Mouse (Mus musculus) MEL (cell line): ENCODE data around the gene Kcnk10. TPM values are rescaled to one million over a fixed set of nuclear protein-coding genes. Genes with fewer than 3 reads are reported as not detected.
"Not testable (repeated sequence)": the region's sequence is repeated elsewhere in the genome, so short reads cannot be mapped to it uniquely, and the experiment has no call there.

ENCODE experiments used
- DNase-seq: peaks from one replicate; pipeline ENCODE4 v3.0.0; 2011; ENCODE audit warnings: low read depth, low spot score
- H3K27ac ChIP-seq: 2 replicates; pipeline ENCODE4 v1.5.1; 2012; ENCODE audit warnings: low read depth, mild to moderate bottlenecking, control low read depth, low read length, moderate library complexity; ENCODE audit not compliant: control insufficient read depth
- H3K27me3 ChIP-seq, 2 experiments: fragments of 150-350 bp in 1 of 2; sonication (generic) in 1 of 2; 2 replicates each; pipeline ENCODE4 v1.6.1; 2012; ENCODE audit warnings: low read length in 2 of 2, mild to moderate bottlenecking in 2 of 2, improper control_type of control experiment in 1 of 2, moderate library complexity in 1 of 2; ENCODE audit not compliant: insufficient read depth in 2 of 2, control insufficient read depth in 1 of 2
- H3K36me3 ChIP-seq, 2 experiments: 2 replicates each; pipeline ENCODE4 v1.6.1; 2012 to 2014; ENCODE audit warnings: low read length in 2 of 2, improper control_type of control experiment in 1 of 2, inconsistent platforms in 1 of 2, mild to moderate bottlenecking in 1 of 2; ENCODE audit not compliant: insufficient read depth in 2 of 2, control insufficient read depth in 1 of 2
- H3K4me1 ChIP-seq, 2 experiments: fragments of 150-350 bp in 1 of 2; sonication (generic) in 1 of 2; 2 replicates each; pipeline ENCODE4 v1.6.1; 2012; ENCODE audit warnings: low read length in 2 of 2, improper control_type of control experiment in 1 of 2, mild to moderate bottlenecking in 1 of 2; ENCODE audit not compliant: insufficient read depth in 2 of 2, control insufficient read depth in 1 of 2
- H3K4me3 ChIP-seq, 2 experiments: fragments of 150-350 bp in 1 of 2; sonication (generic) in 1 of 2; 2 replicates each; pipeline ENCODE4 v1.5.1; 2012; ENCODE audit warnings: low read depth in 2 of 2, low read length in 2 of 2, mild to moderate bottlenecking in 2 of 2, moderate library complexity in 2 of 2, control low read depth in 1 of 2, improper control_type of control experiment in 1 of 2; ENCODE audit not compliant: control insufficient read depth in 1 of 2, insufficient read depth in 1 of 2
- H3K79me2 ChIP-seq: 2 replicates; pipeline ENCODE4 v1.6.1; 2012; ENCODE audit warnings: mild to moderate bottlenecking, low read length, moderate library complexity; ENCODE audit not compliant: control insufficient read depth, poor library complexity, insufficient read depth
- H3K9ac ChIP-seq: 2 replicates; pipeline ENCODE4 v1.6.1; 2012; ENCODE audit warnings: low read depth, mild to moderate bottlenecking, control low read depth, low read length, moderate library complexity; ENCODE audit not compliant: control insufficient read depth, poor library complexity, severe bottlenecking
- H3K9me3 ChIP-seq: fragments of 150-350 bp; sonication (generic); replicated peaks from 2 replicates; pipeline ENCODE4 v1.6.1; 2012; ENCODE audit warnings: mild to moderate bottlenecking, low read length, improper control_type of control experiment, moderate library complexity; ENCODE audit not compliant: insufficient read depth
- CHD1 ChIP-seq: IDR thresholded peaks from 2 replicates; pipeline ENCODE4 v1.6.1; 2012; ENCODE audit warnings: low read depth, mild to moderate bottlenecking, inconsistent platforms, low read length, improper control_type of control experiment
- CTCF ChIP-seq, 3 experiments: IDR thresholded peaks in 2 of 3; conservative IDR thresholded peaks in 1 of 3; 2 replicates each; pipeline ENCODE4 v1.5.1; 2011 to 2012; ENCODE audit warnings: low read length in 3 of 3, low read depth in 2 of 3, mild to moderate bottlenecking in 2 of 3, improper control_type of control experiment in 1 of 3, inconsistent platforms in 1 of 3, mixed read lengths in 1 of 3, moderate library complexity in 1 of 3; ENCODE audit not compliant: control insufficient read depth in 1 of 3, insufficient read depth in 1 of 3, poor library complexity in 1 of 3, severe bottlenecking in 1 of 3
- E2F4 ChIP-seq: IDR thresholded peaks from 2 replicates; pipeline ENCODE4 v1.6.1; 2011; ENCODE audit warnings: low read depth, low read length, improper control_type of control experiment, borderline replicate concordance
- ELF1 ChIP-seq: IDR thresholded peaks from 2 replicates; pipeline ENCODE4 v1.6.1; 2014; ENCODE audit warnings: low read depth, mild to moderate bottlenecking, inconsistent platforms, low read length, improper control_type of control experiment, moderate library complexity
- EP300 ChIP-seq, 2 experiments: IDR thresholded peaks; 2 replicates each; pipeline ENCODE4 v1.6.1; 2011; ENCODE audit warnings: improper control_type of control experiment in 2 of 2, low read length in 2 of 2, low read depth in 1 of 2, mild to moderate bottlenecking in 1 of 2
- GATA1 ChIP-seq: IDR thresholded peaks from 2 replicates; pipeline ENCODE4 v1.6.1; 2011; ENCODE audit warnings: low read depth, low read length, improper control_type of control experiment
- JUND ChIP-seq: IDR thresholded peaks from 2 replicates; pipeline ENCODE4 v1.6.1; 2011; ENCODE audit warnings: low read depth, mild to moderate bottlenecking, improper control_type of control experiment, low read length
- MAX ChIP-seq: IDR thresholded peaks from 2 replicates; pipeline ENCODE4 v1.6.1; 2011; ENCODE audit warnings: low read length, improper control_type of control experiment
- MXI1 ChIP-seq: IDR thresholded peaks from 2 replicates; pipeline ENCODE4 v1.6.1; 2011; ENCODE audit warnings: mild to moderate bottlenecking, low read depth, low read length, improper control_type of control experiment
- MYC ChIP-seq: IDR thresholded peaks from 2 replicates; pipeline ENCODE4 v1.6.1; 2011; ENCODE audit warnings: low read depth, mild to moderate bottlenecking, low read length, improper control_type of control experiment, moderate library complexity
- POLR2A ChIP-seq, 2 experiments: IDR thresholded peaks; 2 replicates each; pipeline ENCODE4 v1.6.1; 2011 to 2012; ENCODE audit warnings: low read length in 2 of 2, mild to moderate bottlenecking in 2 of 2, control low read depth in 1 of 2, improper control_type of control experiment in 1 of 2, low read depth in 1 of 2, moderate library complexity in 1 of 2; ENCODE audit not compliant: control insufficient read depth in 1 of 2, insufficient read depth in 1 of 2, poor library complexity in 1 of 2
- POLR2AphosphoS2 ChIP-seq: IDR thresholded peaks from 2 replicates; pipeline ENCODE4 v1.6.1; 2011; ENCODE audit warnings: low read length, improper control_type of control experiment
- RAD21 ChIP-seq: IDR thresholded peaks from 2 replicates; pipeline ENCODE4 v1.6.1; 2011; ENCODE audit warnings: mild to moderate bottlenecking, low read depth, low read length, improper control_type of control experiment
- TAL1 ChIP-seq: IDR thresholded peaks from 2 replicates; pipeline ENCODE4 v1.6.1; 2012; ENCODE audit warnings: mild to moderate bottlenecking, inconsistent platforms, low read length, moderate library complexity, mixed read lengths
- UBTF ChIP-seq: IDR thresholded peaks from 2 replicates; pipeline ENCODE4 v1.6.1; 2012; ENCODE audit warnings: low read depth, mild to moderate bottlenecking, inconsistent platforms, low read length, improper control_type of control experiment, moderate library complexity, borderline replicate concordance; ENCODE audit not compliant: insufficient read depth
- USF1 ChIP-seq: IDR thresholded peaks from 2 replicates; pipeline ENCODE4 v1.6.1; 2014; ENCODE audit warnings: low read depth, mild to moderate bottlenecking, inconsistent platforms, low read length, improper control_type of control experiment, moderate library complexity
- USF2 ChIP-seq, 2 experiments: IDR thresholded peaks; 2 replicates each; pipeline ENCODE4 v1.6.1; 2011 to 2012; ENCODE audit warnings: improper control_type of control experiment in 2 of 2, low read length in 2 of 2, borderline replicate concordance in 1 of 2, inconsistent platforms in 1 of 2, low read depth in 1 of 2, mild to moderate bottlenecking in 1 of 2; ENCODE audit not compliant: insufficient read depth in 1 of 2
- ZKSCAN1 ChIP-seq: IDR thresholded peaks from 2 replicates; pipeline ENCODE4 v1.6.1; 2012; ENCODE audit warnings: low read depth, mild to moderate bottlenecking, inconsistent platforms, low read length, improper control_type of control experiment, moderate library complexity
- ZNF384 ChIP-seq: IDR thresholded peaks from 2 replicates; pipeline ENCODE4 v1.6.1; 2012; ENCODE audit warnings: low read depth, mild to moderate bottlenecking, inconsistent platforms, low read length, improper control_type of control experiment
- polyA plus RNA-seq, 2 experiments: library from polyadenylated mRNA; stranded (reverse) in 1 of 2; unstranded in 1 of 2; fragments of >175 nt in 1 of 2; fragments of >200 nt in 1 of 2; gene quantifications; 2 replicates each; pipeline versions ENCODE4 v1.2.1 to v1.2.4; 2012; ENCODE audit warnings: low replicate concordance in 2 of 2, low read depth in 1 of 2; ENCODE audit not compliant: insufficient read length in 2 of 2, insufficient read depth in 1 of 2, missing spikeins in 1 of 2
- total RNA-seq: library from RNA; depleted of rRNA; stranded (reverse); fragments of 300-350 nt; gene quantifications from 2 replicates; pipeline ENCODE4 v1.2.3, GENCODE M21; 2012

The Kcnk10 gene
- total and polyA plus RNA-seq, 3 experiments: not detected

- TF ChIP-seq POLR2A (IDR thresholded peaks at IDR 0.05; ENCODE audit: control insufficient read depth in 1 of 2, insufficient read depth in 1 of 2, low read depth in 1 of 2, low read length in 2 of 2, poor library complexity in 1 of 2): peak in 1 of 2 experiments; percentile 40; a peak in 1 of 4 replicates
- TF ChIP-seq RAD21: no peak
- TF ChIP-seq GATA1: no peak
- TF ChIP-seq MAX: no peak
- TF ChIP-seq UBTF: no peak
- no peak for TF ChIP-seq JUND
- TF ChIP-seq MXI1: peak; percentile 56; the same call in 1 of the 2 replicates
- TF ChIP-seq MYC: no peak
- TF ChIP-seq POLR2AphosphoS2: no peak
- no peak for TF ChIP-seq ZKSCAN1
- TF ChIP-seq E2F4: no peak
- no peak for TF ChIP-seq USF1
- no peak for TF ChIP-seq CHD1
- no peak for TF ChIP-seq ELF1
- no peak for TF ChIP-seq USF2 (IDR thresholded peaks at IDR 0.05; ENCODE audit: borderline replicate concordance in 1 of 2, insufficient read depth in 1 of 2, low read depth in 1 of 2, low read length in 2 of 2)
- no peak for TF ChIP-seq TAL1
- no peak for TF ChIP-seq ZNF384
- TF ChIP-seq EP300 (IDR thresholded peaks at IDR 0.05; ENCODE audit: low read depth in 1 of 2, low read length in 2 of 2): no peak
- no peak for TF ChIP-seq CTCF (IDR thresholded peaks at IDR 0.05 in 2 of 3, conservative IDR thresholded peaks at IDR 0.05 in 1 of 3; ENCODE audit: control insufficient read depth in 1 of 3, insufficient read depth in 1 of 3, low read depth in 2 of 3, low read length in 3 of 3, poor library complexity in 1 of 3, severe bottlenecking in 1 of 3)
- TF ChIP-seq, all 39 proteins: peak for 7
Observed at GRCm38 (mm10) chr12:98627392-98628259, 49.5 kb upstream of the Kcnk10 start, which contains the start of gene Spata7 (continued).

GRCm38 (mm10) chr12:98623266-98623665 is 45.2 kb upstream of the Kcnk10 start:
- not testable (repeated sequence) for H3K9ac ChIP-seq, H3K4me3 ChIP-seq, H3K4me1 ChIP-seq, H3K27ac ChIP-seq, H3K9me3 ChIP-seq, DNase-seq, H3K27me3 ChIP-seq, H3K79me2 ChIP-seq, H3K36me3 ChIP-seq

- H3K4me1 ChIP-seq, DNase-seq, H3K36me3 ChIP-seq, H3K27me3 ChIP-seq, H3K9ac ChIP-seq, H3K27ac ChIP-seq, H3K79me2 ChIP-seq, H3K4me3 ChIP-seq, H3K9me3 ChIP-seq: not testable (repeated sequence)
Observed at GRCm38 (mm10) chr12:98620922-98621321, 42.8 kb upstream of the Kcnk10 start.
